Mouse (Mus musculus) heart, embryonic 11.5 days (tissue): Measurements from ENCODE around the gene Pkn2. TPM values are rescaled to one million over a fixed set of nuclear protein-coding genes. Genes with fewer than 3 reads are reported as not detected.

Experiments used
- ATAC-seq: fragments of 200-750 bp; cut with Nextera tagmentation; replicated peaks from 2 replicates; pipeline ENCODE4 v1.8.0; 2017; ENCODE audit warnings: moderate library complexity; ENCODE audit not compliant: insufficient number of reproducible peaks, low FRiP score, low TSS enrichment
- H3K27ac ChIP-seq: fragments of 300-500 bp; sonication (generic); 2 replicates; pipeline ENCODE4 v1.5.1; 2014; ENCODE audit warnings: mild to moderate bottlenecking, low read depth, low read length
- H3K27me3 ChIP-seq: fragments of 300-500 bp; sonication (generic); 2 replicates; pipeline ENCODE4 v1.6.1; 2014; ENCODE audit warnings: mild to moderate bottlenecking, low read length, mixed read lengths; ENCODE audit not compliant: control insufficient read depth, insufficient read depth
- H3K36me3 ChIP-seq: fragments of 300-500 bp; sonication (generic); 2 replicates; pipeline ENCODE4 v1.6.1; 2014; ENCODE audit warnings: mild to moderate bottlenecking, low read length, moderate library complexity, mixed read lengths; ENCODE audit not compliant: control insufficient read depth, insufficient read depth
- H3K4me1 ChIP-seq: fragments of 300-500 bp; sonication (generic); 2 replicates; pipeline ENCODE4 v1.6.1; 2014; ENCODE audit warnings: low read length; ENCODE audit not compliant: control insufficient read depth, insufficient read depth
- H3K4me2 ChIP-seq: fragments of 300-500 bp; sonication (generic); 2 replicates; pipeline ENCODE4 v1.6.1; 2014; ENCODE audit warnings: mild to moderate bottlenecking, moderate library complexity
- H3K4me3 ChIP-seq: fragments of 300-500 bp; sonication (generic); 2 replicates; pipeline ENCODE4 v1.5.1; 2014; ENCODE audit warnings: low read depth, low read length
- H3K9ac ChIP-seq: fragments of 300-500 bp; sonication (generic); 2 replicates; pipeline ENCODE4 v1.6.1; 2014; ENCODE audit warnings: mild to moderate bottlenecking, low read depth, low read length, moderate library complexity
- H3K9me3 ChIP-seq: fragments of 300-500 bp; sonication (generic); replicated peaks from 2 replicates; pipeline ENCODE4 v1.6.1; 2016; ENCODE audit warnings: low read length; ENCODE audit not compliant: control insufficient read depth
- WGBS: fragments of 180-500 bp; shearing (Covaris S2); extraction: QIAGEN DNeasy Blood & Tissue Kit; methylation state at CpG from one replicate; pipeline ENCODE4 v1.1.7; 2014; ENCODE audit not compliant: insufficient replicate concordance; 5-methylcytosine and 5-hydroxymethylcytosine counted together
- polyA plus RNA-seq: library from polyadenylated mRNA; unstranded; fragments of >200 nt; fragmentation: Nextera tagmentation; extraction: Ambion mirVana; gene quantifications from 2 replicates; pipeline ENCODE4 v1.2.1, GENCODE M21; 2014

The Pkn2 gene
- polyA plus RNA-seq: 39.8 and 41.8 TPM in 2 replicates

DNA sequence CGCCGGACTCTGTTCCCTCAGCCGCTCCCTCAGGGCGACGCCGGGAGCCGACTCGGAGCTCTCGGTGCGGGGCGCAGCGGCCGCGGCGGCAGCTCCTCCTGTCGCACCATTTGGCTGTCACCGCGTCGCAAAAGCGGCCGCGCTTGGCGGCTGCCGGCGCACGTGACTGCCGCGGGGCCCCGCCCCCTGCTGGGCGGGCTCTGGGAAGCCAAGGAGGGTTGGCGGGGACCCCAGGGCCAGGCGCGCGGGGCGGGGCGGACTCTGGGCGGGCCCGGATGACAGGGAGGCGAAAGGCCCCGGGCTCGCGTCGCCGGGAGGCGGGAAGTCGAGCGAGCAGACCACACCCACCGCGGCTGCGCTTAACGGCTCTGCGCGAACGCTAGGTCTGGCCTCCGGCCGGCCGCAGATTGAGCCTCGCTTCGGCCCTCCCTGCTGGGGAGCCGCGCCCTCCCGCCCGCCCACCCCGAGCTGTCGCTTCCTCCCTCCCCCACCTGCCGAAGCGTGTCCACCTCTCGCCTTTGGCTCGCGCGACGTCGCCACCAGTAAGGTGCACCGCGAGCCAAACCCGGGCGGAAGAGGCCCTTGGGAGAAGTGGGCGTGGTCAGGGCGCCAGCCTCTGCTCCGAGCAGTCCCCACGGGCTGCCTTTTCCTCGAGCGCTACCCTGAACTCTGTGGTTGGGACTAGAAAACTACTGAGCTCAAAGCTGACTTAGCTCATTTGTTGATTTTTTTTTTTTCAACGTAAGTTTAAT, at the start of gene Pkn2:
Pkn2 (minus strand) TSS at position 133 of the 752 bp plus-strand sequence.
- H3K27ac ChIP-seq: peak within 1 kb of the TSS; percentile 99
- H3K9ac ChIP-seq: peak within 1 kb of the TSS; percentile 97
- peak within 1 kb of the TSS; percentile 99 for H3K4me3 ChIP-seq
- peak within 1 kb of the TSS; percentile 80 for H3K4me2 ChIP-seq
- no peaks in the 10 kb centered on the region for H3K36me3 ChIP-seq
- WGBS: under 1% methylated on average over 72 of the region's 84 CpGs
- no peaks in the 10 kb centered on the region for H3K9me3 ChIP-seq
- H3K27me3 ChIP-seq: no peaks in the 10 kb centered on the region
- ATAC-seq: peak; percentile 99
- 0 out of 2 replicates have a peak, but pooled peaks cover 2% of the 10 kb centered on the region for H3K4me1 ChIP-seq

GRCm38 (mm10) chr3:142929906-142930305, 48.1 kb upstream of the Pkn2 start:
- no peaks in the 10 kb centered on the region for H3K36me3 ChIP-seq
- H3K4me1 ChIP-seq: no peaks in the 10 kb centered on the region
- no peak overlapping the region for H3K27ac ChIP-seq
- whole genome bisulfite sequencing: 79% methylated on average over 2 of the region's 2 CpGs
- no peaks in the 10 kb centered on the region for H3K27me3 ChIP-seq
- no peak for ATAC-seq
- no peak overlapping the region for H3K4me3 ChIP-seq
- H3K4me2 ChIP-seq: no peak overlapping the region
- H3K9me3 ChIP-seq: no peaks in the 10 kb centered on the region
- H3K9ac ChIP-seq: no peak overlapping the region

- H3K4me1 ChIP-seq: no peaks in the 10 kb centered on the region
- H3K27ac ChIP-seq: no peak overlapping the region
- no peak for ATAC-seq
- no peaks in the 10 kb centered on the region for H3K36me3 ChIP-seq
- no peaks in the 10 kb centered on the region for H3K9me3 ChIP-seq
- no peak overlapping the region for H3K9ac ChIP-seq
- no peak overlapping the region for H3K4me3 ChIP-seq
- WGBS: 75% methylated on average over 3 of the region's 3 CpGs
- no peaks in the 10 kb centered on the region for H3K27me3 ChIP-seq
- no peak overlapping the region for H3K4me2 ChIP-seq
Measured at GRCm38 (mm10) chr3:142927311-142927710, 45.5 kb upstream of the Pkn2 start.

- no peak for ATAC-seq
- H3K27me3 ChIP-seq: no peaks in the 10 kb centered on the region
- WGBS: 76% methylated on average over 2 of the region's 2 CpGs
- no peaks in the 10 kb centered on the region for H3K9me3 ChIP-seq
- H3K4me3 ChIP-seq: no peak overlapping the region
- no peak overlapping the region for H3K27ac ChIP-seq
- H3K4me1 ChIP-seq: no peaks in the 10 kb centered on the region
- H3K36me3 ChIP-seq: no peaks in the 10 kb centered on the region
- H3K4me2 ChIP-seq: no peak overlapping the region
- no peak overlapping the region for H3K9ac ChIP-seq
Measured at GRCm38 (mm10) chr3:142924831-142925348, 43.1 kb upstream of the Pkn2 start.

DNA sequence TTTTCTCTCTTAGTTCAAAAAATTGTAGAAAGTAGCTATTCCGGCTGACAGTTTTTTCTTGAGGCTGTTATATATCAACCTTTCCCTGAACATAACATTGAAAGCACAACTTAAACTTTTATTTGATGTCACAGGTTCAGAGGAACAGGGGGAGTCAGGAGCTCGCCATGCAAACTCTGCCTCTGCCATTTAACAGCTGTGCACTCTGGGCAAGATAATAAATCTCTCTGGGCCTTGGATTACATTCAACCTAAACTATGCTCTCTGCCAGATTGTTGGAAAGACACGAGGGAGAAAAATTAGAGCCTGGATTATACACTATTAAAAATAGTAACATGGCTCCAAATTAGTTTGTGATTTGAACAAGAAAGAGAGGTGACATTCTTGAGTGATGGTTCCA, 37.3 kb upstream of the Pkn2 start:
- Histone ChIP-seq H3K4me2 (no peak overlapping the region), H3K27me3 (no peaks in the 10 kb centered on the region), H3K9ac (no peak overlapping the region), H3K27ac (no peak overlapping the region), H3K4me1 (0 out of 2 replicates have a peak, but pooled peaks cover 2% of the 10 kb centered on the region), H3K9me3 (no peaks in the 10 kb centered on the region), H3K4me3 (no peak overlapping the region), H3K36me3 (no peaks in the 10 kb centered on the region)
- WGBS: 66% methylated on average over 3 of the region's 3 CpGs
- ATAC-seq: no peak

- no peak overlapping the region for H3K27ac ChIP-seq
- H3K27me3 ChIP-seq: no peaks in the 10 kb centered on the region
- H3K4me1 ChIP-seq: 0 out of 2 replicates have a peak, but pooled peaks cover 2% of the 10 kb centered on the region
- no peak overlapping the region for H3K9ac ChIP-seq
- no peak for ATAC-seq
- 49% methylated on average over 4 of the region's 4 CpGs for WGBS
- H3K4me3 ChIP-seq: no peak overlapping the region
- no peaks in the 10 kb centered on the region for H3K9me3 ChIP-seq
- H3K4me2 ChIP-seq: no peak overlapping the region
- H3K36me3 ChIP-seq: no peaks in the 10 kb centered on the region
Measured at GRCm38 (mm10) chr3:142917760-142918439, 36.1 kb upstream of the Pkn2 start.

DNA sequence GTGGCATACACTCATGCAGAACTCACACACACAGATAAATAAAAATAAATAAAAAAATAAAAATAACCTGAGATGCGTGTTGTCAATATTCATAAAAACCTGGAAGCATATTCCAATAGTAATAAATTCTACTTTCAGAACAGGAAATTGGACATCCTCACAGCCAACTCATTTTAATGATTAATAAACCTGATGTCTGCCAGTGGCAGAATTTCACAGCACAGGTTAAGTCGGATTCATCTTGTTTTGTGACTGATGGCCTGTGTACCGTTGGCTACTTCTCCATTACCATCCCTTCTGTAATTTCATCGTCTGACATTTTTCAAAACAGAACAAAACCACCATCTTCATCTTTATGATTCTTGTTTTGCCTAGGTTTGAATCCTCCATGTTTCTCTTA, 35.4 kb upstream of the Pkn2 start:
- no peak overlapping the region for H3K4me3 ChIP-seq
- H3K4me1 ChIP-seq: 0 out of 2 replicates have a peak, but pooled peaks cover 2% of the 10 kb centered on the region
- no peaks in the 10 kb centered on the region for H3K9me3 ChIP-seq
- no peak overlapping the region for H3K27ac ChIP-seq
- no peak overlapping the region for H3K9ac ChIP-seq
- no peak overlapping the region for H3K4me2 ChIP-seq
- no peaks in the 10 kb centered on the region for H3K36me3 ChIP-seq
- 80% methylated on average over 4 of the region's 4 CpGs for WGBS
- no peak for ATAC-seq
- no peaks in the 10 kb centered on the region for H3K27me3 ChIP-seq

DNA sequence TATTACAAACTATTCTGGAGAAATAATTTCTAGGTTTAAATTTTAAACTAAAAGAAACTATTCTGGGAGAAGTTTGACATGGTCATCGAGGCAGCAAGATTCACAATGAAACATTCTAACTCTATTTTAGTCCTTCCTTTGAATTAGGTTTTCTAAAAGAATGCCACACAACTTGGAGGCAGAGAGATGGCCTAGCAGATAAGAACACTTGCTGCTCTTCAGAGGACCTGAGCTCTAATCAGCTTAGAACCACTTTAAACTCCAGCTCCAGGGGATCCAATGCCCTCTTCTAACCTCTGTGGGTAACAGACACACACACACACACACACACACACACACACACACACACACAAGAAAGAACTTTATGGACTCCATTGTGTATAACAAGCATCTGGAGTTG, 31.5 kb upstream of the Pkn2 start:
- Histone ChIP-seq H3K9me3 (no peaks in the 10 kb centered on the region), H3K36me3 (no peaks in the 10 kb centered on the region), H3K4me1 (0 out of 2 replicates have a peak, but pooled peaks cover 2% of the 10 kb centered on the region), H3K4me2 (no peak overlapping the region), H3K27me3 (no peaks in the 10 kb centered on the region), H3K9ac (no peak overlapping the region), H3K27ac (no peak overlapping the region), H3K4me3 (no peak overlapping the region)
- WGBS: 70% methylated on average over 1 of the region's 1 CpGs
- no peak for ATAC-seq
